Mouse (Mus musculus) midbrain, embryonic 15.5 days (tissue): ENCODE results near the gene Dpep1. TPM values are rescaled to one million over a fixed set of nuclear protein-coding genes. Genes with fewer than 3 reads are reported as not detected.
"Not testable (repeated sequence)": the region's sequence is repeated elsewhere in the genome, so short reads cannot be mapped to it uniquely, and the experiment has no call there.

Experiments used
- ATAC-seq: fragments of 200-750 bp; cut with Nextera tagmentation; replicated peaks from 2 replicates; pipeline ENCODE4 v1.8.0; 2017; ENCODE audit warnings: moderate TSS enrichment
- H3K27ac ChIP-seq: fragments of 300-500 bp; sonication (generic); 2 replicates; pipeline ENCODE4 v1.5.1; 2015; ENCODE audit warnings: mild to moderate bottlenecking, inconsistent platforms
- H3K27me3 ChIP-seq: fragments of 300-500 bp; sonication (generic); replicated peaks from 2 replicates; pipeline ENCODE4 v1.6.1; 2015; ENCODE audit warnings: inconsistent platforms
- H3K36me3 ChIP-seq: fragments of 300-500 bp; sonication (generic); replicated peaks from 2 replicates; pipeline ENCODE4 v1.6.1; 2015; ENCODE audit warnings: inconsistent platforms
- H3K4me1 ChIP-seq: fragments of 300-500 bp; sonication (generic); 2 replicates; pipeline ENCODE4 v1.6.1; 2015; ENCODE audit warnings: inconsistent platforms
- H3K4me2 ChIP-seq: fragments of 300-500 bp; sonication (generic); 2 replicates; pipeline ENCODE4 v1.6.1; 2015; ENCODE audit warnings: inconsistent platforms, mild to moderate bottlenecking, moderate library complexity
- H3K4me3 ChIP-seq: fragments of 300-500 bp; sonication (generic); 2 replicates; pipeline ENCODE4 v1.5.1; 2015; ENCODE audit warnings: mild to moderate bottlenecking, inconsistent platforms
- H3K9ac ChIP-seq: fragments of 300-500 bp; sonication (generic); 2 replicates; pipeline ENCODE4 v1.6.1; 2015; ENCODE audit warnings: mild to moderate bottlenecking, inconsistent platforms
- H3K9me3 ChIP-seq: fragments of 300-500 bp; sonication (generic); 2 replicates; pipeline ENCODE4 v1.6.1; 2016; ENCODE audit warnings: inconsistent platforms
- WGBS: fragments of 180-500 bp; shearing (Covaris S2); methylation state at CpG from one replicate; pipeline ENCODE4 v1.1.7; 2015; ENCODE audit warnings: mixed read lengths; 5-methylcytosine and 5-hydroxymethylcytosine counted together
- polyA plus RNA-seq: library from polyadenylated mRNA; unstranded; fragments of >200 nt; fragmentation: Nextera tagmentation; extraction: Ambion mirVana; gene quantifications from 2 replicates; pipeline ENCODE4 v1.2.1, GENCODE M21; 2015

Dpep1 gene
- polyA plus RNA-seq, 1 experiment from 2014 or later, result 0.19 TPM

DNA sequence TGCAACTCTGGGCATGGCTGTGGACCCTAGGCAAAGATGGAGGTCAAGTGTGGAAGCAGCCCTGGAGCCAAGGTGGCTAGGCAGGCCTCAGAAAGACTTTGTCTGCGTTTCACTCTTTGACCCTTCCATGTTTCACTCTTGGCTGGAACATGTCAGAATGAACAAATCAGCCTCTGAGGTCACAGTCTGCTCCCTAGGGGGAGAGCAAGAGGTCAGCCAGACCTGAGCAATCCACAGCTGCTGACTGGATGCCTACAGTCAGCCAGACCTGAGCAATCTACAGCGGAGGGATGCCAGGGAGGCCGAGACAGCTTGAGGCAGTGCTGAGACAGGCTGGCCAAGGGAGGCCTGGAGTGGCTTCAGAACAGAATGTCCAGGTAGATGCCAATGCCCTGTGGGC lies 4.7 kb upstream of the Dpep1 start:
- no peak for ATAC-seq
- Histone ChIP-seq H3K27ac (no peak overlapping the region), H3K4me3 (no peak overlapping the region), H3K36me3 (no peaks in the 10 kb centered on the region), H3K4me2 (no peak overlapping the region), H3K9me3 (no peaks in the 10 kb centered on the region), H3K9ac (no peak overlapping the region), H3K4me1 (no peaks in the 10 kb centered on the region), H3K27me3 (no peaks in the 10 kb centered on the region)
- 69% methylated on average over 3 of the region's 3 CpGs for WGBS

DNA sequence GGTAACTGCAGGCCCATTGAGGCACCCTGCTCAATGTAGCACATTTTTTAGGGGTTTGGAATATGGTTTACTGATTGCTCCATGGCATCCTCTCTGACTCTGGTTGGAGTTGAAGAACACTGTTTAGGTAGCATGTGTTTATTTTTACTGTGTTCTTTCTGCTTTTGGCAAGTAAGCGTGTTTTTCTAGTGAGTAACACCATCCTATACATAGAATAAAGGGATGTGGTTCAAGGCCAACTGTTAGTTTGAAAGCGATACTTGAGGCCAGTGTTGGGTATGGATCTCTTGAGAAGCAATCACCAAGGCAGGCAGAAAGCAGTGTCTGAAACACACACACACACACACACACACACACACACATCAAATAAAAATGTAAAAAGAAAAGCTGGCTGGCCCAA lies 2.0 kb downstream of the Dpep1 start:
- Histone ChIP-seq H3K4me1 (peaks cover 3% of the 10 kb centered on the region; the same call in 1 of the 2 replicates), H3K27me3 (no peaks in the 10 kb centered on the region), H3K9me3 (no peaks in the 10 kb centered on the region), H3K9ac (no peak overlapping the region), H3K36me3 (no peaks in the 10 kb centered on the region), H3K4me2 (no peak overlapping the region), H3K27ac (no peak overlapping the region), H3K4me3 (no peak overlapping the region)
- ATAC-seq, result no peak
- WGBS, result 85% methylated on average over 2 of the region's 2 CpGs

DNA sequence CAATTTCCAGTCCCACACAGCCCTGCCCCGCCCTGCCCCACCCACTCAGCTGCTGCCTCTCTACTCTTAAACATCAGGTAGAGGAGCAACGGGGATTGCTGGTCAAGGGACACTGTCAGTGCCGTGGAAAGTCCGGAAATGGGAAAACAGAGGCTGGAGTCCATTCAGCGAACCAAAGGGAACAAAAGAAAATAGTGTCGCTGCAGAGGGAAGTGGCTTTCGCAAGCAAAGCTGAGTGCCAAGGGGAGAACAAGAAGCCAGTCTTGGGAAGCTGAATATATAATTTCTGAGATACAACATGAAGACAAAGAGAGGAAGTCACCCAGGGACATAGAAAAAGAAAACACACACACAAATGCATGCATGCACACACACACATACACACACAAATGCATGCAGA lies 2.8 kb downstream of the Dpep1 start:
- Histone ChIP-seq H3K9me3 (no peaks in the 10 kb centered on the region), H3K27ac (no peak overlapping the region), H3K9ac (no peak overlapping the region), H3K27me3 (no peaks in the 10 kb centered on the region), H3K36me3 (no peaks in the 10 kb centered on the region), H3K4me2 (no peak overlapping the region), H3K4me1 (peaks cover 3% of the 10 kb centered on the region; the same call in 1 of the 2 replicates), H3K4me3 (no peak overlapping the region)
- ATAC-seq, result no peak
- WGBS, result 74% methylated on average over 7 of the region's 7 CpGs

DNA sequence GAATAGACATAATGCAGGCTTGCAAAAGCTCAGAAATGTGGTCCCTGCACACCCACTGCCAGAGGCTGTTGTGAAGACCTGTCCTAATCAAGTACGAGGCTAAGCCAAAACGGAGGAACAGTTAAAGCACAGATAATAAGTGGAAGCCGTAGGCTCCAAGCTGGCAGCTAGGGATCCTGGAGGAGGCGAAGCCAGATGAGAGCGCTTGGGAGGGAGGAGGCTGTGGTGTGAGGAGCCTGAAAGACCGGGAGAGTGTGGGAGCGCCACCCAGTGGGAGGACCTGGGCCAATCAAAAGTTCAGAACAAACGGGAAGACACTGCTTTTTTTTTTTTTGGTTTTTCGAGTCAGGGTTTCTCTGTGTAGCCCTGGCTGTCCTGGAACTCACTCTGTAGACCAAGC lies 4.6 kb downstream of the Dpep1 start:
- Histone ChIP-seq H3K27ac (no peak overlapping the region), H3K9me3 (no peaks in the 10 kb centered on the region), H3K9ac (no peak overlapping the region), H3K4me1 (peaks cover 3% of the 10 kb centered on the region; the same call in 1 of the 2 replicates), H3K36me3 (no peaks in the 10 kb centered on the region), H3K4me3 (no peak overlapping the region), H3K27me3 (no peaks in the 10 kb centered on the region), H3K4me2 (peak overlapping the region; percentile 10; the same call in 1 of the 2 replicates)
- 4% methylated on average over 9 of the region's 9 CpGs for WGBS
- no peak for ATAC-seq

DNA sequence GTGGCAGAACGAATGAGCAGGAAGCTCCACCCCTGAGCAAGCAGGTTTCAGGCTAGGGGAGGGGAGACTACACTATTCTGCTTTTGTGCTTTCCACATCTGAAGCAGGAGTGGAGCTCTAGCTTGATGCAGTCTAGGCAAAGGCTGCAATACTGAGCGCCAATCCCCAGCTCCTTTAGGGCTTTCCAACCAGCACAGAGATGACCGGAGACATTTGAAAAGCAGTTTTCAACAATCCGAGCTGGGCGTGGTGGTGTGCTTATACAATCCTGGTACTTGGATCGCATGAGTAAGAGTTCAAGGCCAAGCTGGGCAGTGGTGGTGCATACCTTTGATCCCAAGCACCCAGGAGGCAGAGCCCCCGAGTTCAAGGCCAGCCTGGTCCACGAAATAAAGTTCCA lies 5.9 kb downstream of the Dpep1 start:
- Histone ChIP-seq H3K27ac (no peak overlapping the region), H3K4me2 (no peak overlapping the region), H3K36me3 (no peaks in the 10 kb centered on the region), H3K4me3 (no peak overlapping the region), H3K27me3 (no peaks in the 10 kb centered on the region), H3K4me1 (peaks cover 3% of the 10 kb centered on the region; the same call in 1 of the 2 replicates), H3K9me3 (no peaks in the 10 kb centered on the region), H3K9ac (no peak overlapping the region)
- 61% methylated on average over 8 of the region's 8 CpGs for WGBS
- no peak for ATAC-seq

DNA sequence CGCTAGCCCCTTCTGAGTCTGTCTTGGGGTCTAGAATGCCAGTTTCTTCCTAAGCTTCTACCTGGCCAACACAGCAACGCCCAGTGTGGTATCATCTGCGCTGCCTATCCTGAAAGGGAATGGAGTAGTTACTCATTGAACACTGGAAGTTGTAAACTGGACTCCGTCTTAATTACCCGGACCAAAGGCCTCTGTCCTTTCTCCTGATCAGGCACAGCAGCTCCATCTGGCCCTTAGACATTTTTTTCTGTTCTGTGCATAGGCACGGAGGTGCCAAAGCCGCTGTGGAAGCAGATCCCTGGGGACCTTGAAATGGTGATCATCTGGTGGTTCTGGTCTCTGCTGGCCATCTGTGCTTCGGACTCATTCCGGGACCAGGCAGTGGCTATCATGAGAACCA lies 7.7 kb downstream of the Dpep1 start:
- Histone ChIP-seq H3K36me3 (no peaks in the 10 kb centered on the region), H3K9me3 (no peaks in the 10 kb centered on the region), H3K4me3 (no peak overlapping the region), H3K27me3 (no peaks in the 10 kb centered on the region), H3K4me1 (peaks cover 3% of the 10 kb centered on the region; the same call in 1 of the 2 replicates), H3K9ac (no peak overlapping the region), H3K27ac (no peak overlapping the region), H3K4me2 (no peak overlapping the region)
- 85% methylated on average over 9 of the region's 9 CpGs for WGBS
- no peak for ATAC-seq

DNA sequence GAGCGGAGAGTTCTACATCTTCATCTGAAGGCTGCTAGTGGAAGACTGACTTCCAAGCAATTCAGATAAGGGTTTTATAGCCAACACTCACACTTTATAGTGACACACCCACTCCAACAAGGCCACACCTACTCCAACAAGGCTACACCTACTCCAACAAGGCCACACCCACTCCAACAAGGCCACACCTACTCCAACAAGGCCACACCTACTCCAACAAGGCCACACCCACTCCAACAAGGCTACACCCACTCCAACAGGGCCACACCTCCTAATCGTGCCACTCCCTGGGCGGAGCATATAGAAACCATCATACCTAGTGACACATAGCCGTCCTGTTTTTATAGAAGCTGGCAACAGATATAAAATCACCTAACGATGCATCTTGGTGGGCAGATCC lies 11.0 kb downstream of the Dpep1 start:
- H3K4me1 ChIP-seq, H3K27me3 ChIP-seq, H3K36me3 ChIP-seq, H3K4me2 ChIP-seq, H3K9me3 ChIP-seq, H3K27ac ChIP-seq, ATAC-seq, H3K9ac ChIP-seq, H3K4me3 ChIP-seq: not testable (repeated sequence)
- 80% methylated on average over 5 of the region's 5 CpGs for WGBS

DNA sequence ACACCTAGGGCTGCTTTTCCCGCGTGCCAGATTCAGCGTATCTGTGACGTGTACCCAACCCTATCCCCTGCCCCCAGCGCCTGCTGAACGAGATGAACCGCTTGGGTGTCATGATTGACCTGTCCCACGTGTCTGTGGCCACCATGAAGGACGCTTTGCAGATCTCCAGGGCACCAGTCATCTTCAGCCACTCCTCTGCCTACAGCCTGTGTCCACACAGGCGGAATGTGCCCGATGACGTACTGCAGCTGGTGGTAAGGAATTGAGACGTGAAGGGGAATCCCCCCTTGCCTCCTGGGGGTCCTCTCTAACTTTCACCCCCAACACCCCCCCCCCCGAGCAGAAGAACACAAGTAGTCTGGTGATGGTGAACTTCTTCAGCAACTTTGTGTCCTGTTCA lies 13.8 kb downstream of the Dpep1 start:
- Histone ChIP-seq H3K4me3 (no peak overlapping the region), H3K27ac (no peak overlapping the region), H3K4me1 (peaks cover 3% of the 10 kb centered on the region; the same call in 1 of the 2 replicates), H3K27me3 (no peaks in the 10 kb centered on the region), H3K9ac (no peak overlapping the region), H3K4me2 (no peak overlapping the region), H3K36me3 (no peaks in the 10 kb centered on the region), H3K9me3 (no peaks in the 10 kb centered on the region)
- 75% methylated on average over 14 of the region's 14 CpGs for WGBS
- ATAC-seq, result no peak

DNA sequence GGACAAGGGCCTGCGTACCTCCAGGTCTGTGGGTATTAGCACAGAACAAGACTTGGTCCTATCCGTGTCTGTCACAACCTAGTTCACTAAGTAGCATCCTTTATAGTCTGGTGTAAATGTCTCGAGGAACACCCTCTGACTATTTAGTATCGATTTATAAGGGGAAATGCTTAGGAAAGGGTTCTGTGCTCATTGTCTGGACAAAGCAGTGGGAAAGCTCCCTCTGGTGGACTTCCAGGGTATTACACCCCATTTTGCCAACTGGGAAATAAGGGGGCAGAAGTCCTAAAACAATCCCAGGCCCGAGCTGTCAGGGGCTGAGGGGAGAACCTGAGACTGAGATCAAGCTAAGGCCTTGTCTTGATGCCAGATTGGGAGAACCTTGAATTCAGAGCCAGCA lies 16.2 kb downstream of the Dpep1 start:
- Histone ChIP-seq H3K9ac (no peak overlapping the region), H3K4me3 (no peak overlapping the region), H3K27ac (no peak overlapping the region), H3K27me3 (no peaks in the 10 kb centered on the region), H3K9me3 (no peaks in the 10 kb centered on the region), H3K4me1 (peaks cover 3% of the 10 kb centered on the region; the same call in 1 of the 2 replicates), H3K4me2 (no peak overlapping the region), H3K36me3 (peaks cover 12% of the 10 kb centered on the region; the same call in 1 of the 2 replicates)
- ATAC-seq, result 0 out of 2 replicates have a peak, but pooled peaks have one; percentile 37
- WGBS, result 27% methylated on average over 5 of the region's 5 CpGs

DNA sequence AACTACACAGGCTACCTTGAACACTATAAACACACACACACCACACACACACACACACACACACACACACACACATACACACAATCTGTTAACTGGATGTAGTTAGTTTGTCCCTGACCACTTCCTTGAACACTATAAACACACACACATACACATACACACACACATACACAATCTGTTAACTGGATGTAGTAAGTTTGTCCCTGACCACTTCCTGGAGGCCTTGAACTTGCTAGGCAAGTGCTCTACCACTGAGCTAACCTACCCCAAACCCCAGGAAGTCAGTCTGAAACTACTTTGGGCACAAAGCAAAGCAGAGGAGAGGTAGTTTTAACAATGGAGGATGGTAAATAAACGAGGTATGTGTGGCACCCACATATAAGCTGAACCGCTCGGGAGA lies 17.5 kb downstream of the Dpep1 start:
- Histone ChIP-seq H3K4me3 (no peak overlapping the region), H3K4me1 (peaks cover 3% of the 10 kb centered on the region; the same call in 1 of the 2 replicates), H3K4me2 (no peak overlapping the region), H3K9me3 (no peaks in the 10 kb centered on the region), H3K36me3 (peaks cover 20% of the 10 kb centered on the region; the same call in 1 of the 2 replicates), H3K27me3 (no peaks in the 10 kb centered on the region), H3K27ac (no peak overlapping the region), H3K9ac (no peak overlapping the region)
- WGBS, result 90% methylated on average over 3 of the region's 3 CpGs
- no peak for ATAC-seq

DNA sequence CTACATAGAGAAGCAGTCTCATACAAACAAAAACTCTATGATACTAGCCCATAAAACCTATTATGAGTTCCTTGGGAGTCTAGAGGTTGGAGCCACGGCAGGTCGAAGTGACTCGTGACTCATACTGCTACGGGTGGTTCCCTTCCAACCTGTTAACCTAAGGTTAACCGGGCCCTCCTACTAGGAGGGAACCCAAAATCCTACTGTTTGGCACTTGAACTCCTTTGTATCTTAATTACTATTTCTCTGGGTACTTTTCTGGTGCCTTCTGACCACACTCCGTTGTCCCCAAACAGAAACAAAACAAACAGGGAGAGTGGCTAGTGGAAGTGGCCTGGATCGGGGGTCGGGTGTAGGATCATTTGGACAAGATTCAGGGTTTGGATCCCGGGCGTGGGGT lies 25.8 kb downstream of the Dpep1 start:
- no peaks in the 10 kb centered on the region for H3K9me3 ChIP-seq
- peaks cover 20% of the 10 kb centered on the region; the same call in 1 of the 2 replicates for H3K36me3 ChIP-seq
- peaks cover 24% of the 10 kb centered on the region for H3K4me1 ChIP-seq
- peak overlapping the region; percentile 97 for H3K4me2 ChIP-seq
- 56% methylated on average over 10 of the region's 10 CpGs for WGBS
- ATAC-seq, result no peak
- no peaks in the 10 kb centered on the region for H3K27me3 ChIP-seq
- H3K4me3 ChIP-seq, result peak overlapping the region; percentile 98
- H3K9ac ChIP-seq, result peak overlapping the region; percentile 100
- no peak overlapping the region for H3K27ac ChIP-seq

DNA sequence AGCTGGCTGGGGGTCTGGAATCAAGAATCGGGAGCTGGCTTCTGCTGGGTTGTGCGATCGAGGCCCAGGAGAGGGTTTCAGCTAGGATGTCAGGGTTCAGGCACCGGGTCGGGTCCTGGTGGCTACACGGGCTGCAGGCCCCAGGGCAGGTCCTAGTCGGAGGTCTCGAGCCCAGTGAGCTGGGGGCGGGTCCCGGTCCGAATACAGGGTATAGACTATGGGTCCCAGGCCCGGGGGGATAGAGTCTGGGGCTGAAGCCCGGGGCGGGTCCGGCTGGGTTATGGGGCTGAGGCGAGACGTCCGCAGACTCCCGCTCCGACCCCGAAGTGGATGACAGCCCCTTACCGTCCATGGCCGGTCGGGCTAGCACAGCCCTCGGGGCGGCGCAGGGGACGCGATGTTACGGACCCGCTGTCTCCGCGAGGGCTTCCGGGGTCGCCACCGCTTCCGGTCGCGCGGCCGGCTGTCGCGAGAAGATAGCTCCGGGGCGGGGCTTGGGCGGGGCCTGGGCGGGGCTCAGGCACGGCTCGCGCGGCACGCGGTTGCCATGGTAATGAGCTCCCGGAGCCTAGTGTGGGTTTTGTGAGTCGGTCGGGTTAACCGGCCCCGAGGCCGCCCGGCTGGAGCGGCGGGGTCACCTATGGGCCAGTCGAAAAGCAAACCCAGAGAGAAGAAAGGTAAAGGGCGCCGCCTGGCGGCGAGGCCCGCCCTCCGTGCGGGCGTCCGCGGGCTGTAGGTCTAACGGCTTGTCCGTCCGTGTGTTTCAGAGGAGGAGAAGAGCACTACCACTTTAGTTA lies 26.5 kb downstream of the Dpep1 start, which contains the start of the genes Chmp1a and Spata33:
Gene Chmp1a, minus strand, starts transcription at position 443 of the 797 bp plus-strand sequence.
Gene Spata33, plus strand, starts transcription at position 512 of the 797 bp plus-strand sequence.
- Histone ChIP-seq H3K27ac (peak within 1 kb of the TSS; percentile 69), H3K36me3 (peaks cover 14% of the 10 kb centered on the region; the same call in 1 of the 2 replicates), H3K9ac (peak within 1 kb of the TSS; percentile 100), H3K4me2 (peak within 1 kb of the TSS; percentile 97), H3K4me1 (peaks cover 24% of the 10 kb centered on the region), H3K9me3 (no peaks in the 10 kb centered on the region), H3K4me3 (peak within 1 kb of the TSS; percentile 98), H3K27me3 (no peaks in the 10 kb centered on the region)
- WGBS, result under 1% methylated on average over 75 of the region's 76 CpGs
- peak; percentile 94 for ATAC-seq
